Mouse (Mus musculus): ENCODE measurements around the gene Inava. TPM values are rescaled to one million over a fixed set of nuclear protein-coding genes. Genes with fewer than 3 reads are reported as not detected.
A peak's percentile ranks its signal among the peaks of the same experiment; 100 is the strongest.

The Inava gene
- total and polyA plus RNA-seq, 3 experiments: 0.29 TPM; not detected in 2

DNA sequence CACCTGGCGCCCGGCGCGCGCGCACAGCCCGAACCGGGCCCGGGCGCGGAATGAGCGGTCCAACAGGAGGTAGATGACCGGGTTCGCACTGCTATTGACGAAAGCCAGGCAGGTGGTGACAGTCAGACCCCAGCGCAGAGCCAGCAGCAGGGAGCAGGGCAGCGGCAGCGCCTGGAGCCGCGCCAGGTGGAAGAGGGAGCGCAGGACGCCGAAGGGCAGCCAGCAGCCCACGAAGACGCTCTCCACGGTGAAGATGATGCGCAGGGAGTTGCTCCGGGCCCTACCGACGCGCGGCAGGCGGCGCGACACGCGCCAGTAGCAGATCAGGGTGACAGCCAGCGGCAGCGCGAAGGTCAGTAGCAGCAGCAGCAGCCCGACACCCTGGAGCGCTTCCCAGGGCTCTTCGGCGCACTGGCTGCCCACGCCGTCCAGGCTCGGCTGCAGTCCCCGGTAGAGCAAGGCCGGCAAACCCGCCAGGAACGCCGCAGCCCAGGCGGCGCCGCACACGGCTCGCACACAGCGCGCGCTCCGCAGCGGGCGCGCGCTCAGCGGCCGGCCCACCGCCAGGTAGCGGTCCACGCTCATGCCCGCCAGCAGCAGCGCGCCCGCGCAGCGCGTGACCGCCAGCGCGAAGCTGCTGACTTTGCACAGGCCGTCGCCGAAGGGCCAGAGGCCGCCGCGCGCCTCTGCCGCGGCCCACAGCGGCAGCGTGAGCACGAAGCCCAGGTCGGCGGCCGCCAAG is 26.0 kb upstream of the Inava start:
- TF ChIP-seq EP300 (IDR thresholded peaks at IDR 0.05; ENCODE audit: insufficient read depth, low read depth, low read length) (no peak), CTCF (IDR thresholded peaks at IDR 0.05) (no peak), POLR2A (IDR thresholded peaks at IDR 0.05; ENCODE audit: insufficient read depth, low read depth, low read length) (no peak)
- Histone ChIP-seq H3K4me1 (ENCODE audit: control insufficient read depth, insufficient read depth, low read length) (peaks cover 2% of the 10 kb centered on the region; the same call in 1 of the 2 replicates), H3K27me3 (ENCODE audit: control insufficient read depth, insufficient read depth, low read length) (peaks cover 11% of the 10 kb centered on the region), H3K79me2 (replicated peaks; ENCODE audit: control insufficient read depth, insufficient read depth, low read length) (no peaks in the 10 kb centered on the region), H3K4me3 (peak overlapping the region; percentile 42), H3K9ac (ENCODE audit: low read depth, low read length) (peak overlapping the region; percentile 49), H3K27ac (no peak overlapping the region), H3K36me3 (ENCODE audit: control insufficient read depth, insufficient read depth, low read length) (no peaks in the 10 kb centered on the region)
- intact Hi-C loops (cut with DNase I): no loop called here
- peak; percentile 53 to 69 for DNase-seq
- under 1% methylated on average over 94 of the region's 95 CpGs for WGBS

GRCm38 (mm10) chr1:136259543-136259892 is 25.5 kb upstream of the Inava start:
- WGBS: 5% methylated on average over 16 of the region's 16 CpGs
- TF ChIP-seq CTCF (IDR thresholded peaks at IDR 0.05) (no peak), EP300 (IDR thresholded peaks at IDR 0.05; ENCODE audit: insufficient read depth, low read depth, low read length) (no peak)
- no peak for DNase-seq
- H3K4me1 ChIP-seq (ENCODE audit: control insufficient read depth, insufficient read depth, low read length): peaks cover 2% of the 10 kb centered on the region; the same call in 1 of the 2 replicates
- no peak overlapping the region for H3K4me3 ChIP-seq
- H3K27ac ChIP-seq: no peak overlapping the region
- no peaks in the 10 kb centered on the region for H3K79me2 ChIP-seq (replicated peaks; ENCODE audit: control insufficient read depth, insufficient read depth, low read length)
- no peak overlapping the region for H3K9ac ChIP-seq (ENCODE audit: low read depth, low read length)
- H3K36me3 ChIP-seq (ENCODE audit: control insufficient read depth, insufficient read depth, low read length): no peaks in the 10 kb centered on the region
- peaks cover 11% of the 10 kb centered on the region for H3K27me3 ChIP-seq (ENCODE audit: control insufficient read depth, insufficient read depth, low read length)
- intact Hi-C loops (cut with DNase I): no loop called here

- H3K9ac ChIP-seq (ENCODE audit: low read depth, low read length): no peak overlapping the region
- DNase-seq: no peak
- peaks cover 2% of the 10 kb centered on the region; the same call in 1 of the 2 replicates for H3K4me1 ChIP-seq (ENCODE audit: control insufficient read depth, insufficient read depth, low read length)
- no peak overlapping the region for H3K4me3 ChIP-seq
- no peaks in the 10 kb centered on the region for H3K36me3 ChIP-seq (ENCODE audit: control insufficient read depth, insufficient read depth, low read length)
- WGBS: 67% methylated on average over 9 of the region's 9 CpGs
- no peak for TF ChIP-seq CTCF (IDR thresholded peaks at IDR 0.05)
- TF ChIP-seq EP300 (IDR thresholded peaks at IDR 0.05; ENCODE audit: insufficient read depth, low read depth, low read length): no peak
- TF ChIP-seq POLR2A (IDR thresholded peaks at IDR 0.05; ENCODE audit: insufficient read depth, low read depth, low read length): no peak
- no peaks in the 10 kb centered on the region for H3K79me2 ChIP-seq (replicated peaks; ENCODE audit: control insufficient read depth, insufficient read depth, low read length)
- no peak overlapping the region for H3K27ac ChIP-seq
- peaks cover 11% of the 10 kb centered on the region for H3K27me3 ChIP-seq (ENCODE audit: control insufficient read depth, insufficient read depth, low read length)
- intact Hi-C loops (cut with DNase I): no loop called here
These were observed 24.4 kb upstream of the Inava start for GRCm38 (mm10) chr1:136258495-136258894.

DNA sequence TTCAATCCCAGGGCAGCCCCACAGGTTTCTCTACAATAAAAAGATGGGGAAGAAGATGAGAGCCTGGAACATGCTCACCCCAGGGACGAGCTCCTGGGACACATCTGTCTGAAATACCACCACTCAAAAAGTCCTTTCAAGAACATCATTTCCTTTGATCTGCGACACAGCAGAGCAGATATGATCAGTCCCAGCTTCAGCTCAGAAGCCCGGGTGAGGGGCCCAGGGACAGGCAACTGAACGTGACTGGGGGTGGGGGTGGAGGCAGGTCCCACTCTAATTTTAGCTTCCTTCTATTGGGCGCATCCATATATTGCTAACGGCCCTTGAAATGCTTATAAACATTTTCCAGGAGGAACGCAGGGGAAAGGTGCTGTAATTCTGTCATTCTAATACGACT is 21.6 kb upstream of the Inava start:
- peaks cover 7% of the 10 kb centered on the region for H3K27me3 ChIP-seq (ENCODE audit: control insufficient read depth, insufficient read depth, low read length)
- no peaks in the 10 kb centered on the region for H3K36me3 ChIP-seq (ENCODE audit: control insufficient read depth, insufficient read depth, low read length)
- no peak for TF ChIP-seq CTCF (IDR thresholded peaks at IDR 0.05)
- TF ChIP-seq EP300 (IDR thresholded peaks at IDR 0.05; ENCODE audit: insufficient read depth, low read depth, low read length): no peak
- TF ChIP-seq POLR2A (IDR thresholded peaks at IDR 0.05; ENCODE audit: insufficient read depth, low read depth, low read length): no peak
- H3K9ac ChIP-seq (ENCODE audit: low read depth, low read length): no peak overlapping the region
- H3K79me2 ChIP-seq (replicated peaks; ENCODE audit: control insufficient read depth, insufficient read depth, low read length): no peaks in the 10 kb centered on the region
- intact Hi-C loops (cut with DNase I): no loop called here
- WGBS: 53% methylated on average over 8 of the region's 8 CpGs
- H3K4me1 ChIP-seq (ENCODE audit: control insufficient read depth, insufficient read depth, low read length): peaks cover 2% of the 10 kb centered on the region; the same call in 1 of the 2 replicates
- no peak for DNase-seq
- no peak overlapping the region for H3K4me3 ChIP-seq
- H3K27ac ChIP-seq: no peak overlapping the region

DNA sequence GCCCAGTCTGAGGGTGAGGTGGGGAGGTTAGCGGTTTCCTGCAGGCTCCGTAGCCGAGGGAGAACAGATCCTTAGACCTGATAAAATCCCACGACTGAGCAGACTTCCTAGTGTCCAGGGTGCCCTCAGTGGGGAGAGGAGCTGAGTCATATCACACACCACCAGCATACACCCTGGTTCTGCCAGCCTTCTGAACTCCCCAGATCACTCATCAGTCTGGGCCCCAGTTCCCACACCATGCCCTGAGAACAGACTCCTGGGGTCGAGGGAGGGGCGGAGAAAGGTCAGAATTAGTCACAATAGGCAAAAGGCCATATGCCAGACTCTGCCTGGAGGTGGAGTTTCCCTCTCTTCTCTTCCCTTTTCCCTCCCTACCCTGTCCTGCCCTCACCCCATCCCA is 21.1 kb upstream of the Inava start:
- Histone ChIP-seq H3K9ac (ENCODE audit: low read depth, low read length) (no peak overlapping the region), H3K36me3 (ENCODE audit: control insufficient read depth, insufficient read depth, low read length) (no peaks in the 10 kb centered on the region), H3K4me1 (ENCODE audit: control insufficient read depth, insufficient read depth, low read length) (no peaks in the 10 kb centered on the region), H3K4me3 (no peak overlapping the region), H3K27me3 (ENCODE audit: control insufficient read depth, insufficient read depth, low read length) (peaks cover 5% of the 10 kb centered on the region; the same call in 1 of the 2 replicates), H3K79me2 (replicated peaks; ENCODE audit: control insufficient read depth, insufficient read depth, low read length) (no peaks in the 10 kb centered on the region), H3K27ac (no peak overlapping the region)
- intact Hi-C loops (cut with DNase I): no loop called here
- 34% methylated on average over 6 of the region's 6 CpGs for WGBS
- TF ChIP-seq EP300 (IDR thresholded peaks at IDR 0.05; ENCODE audit: insufficient read depth, low read depth, low read length) (no peak), CTCF (IDR thresholded peaks at IDR 0.05) (no peak), POLR2A (IDR thresholded peaks at IDR 0.05; ENCODE audit: insufficient read depth, low read depth, low read length) (no peak)
- DNase-seq: no peak

GRCm38 (mm10) chr1:136254503-136255065 is 20.5 kb upstream of the Inava start:
- peaks cover 3% of the 10 kb centered on the region; the same call in 1 of the 2 replicates for H3K27me3 ChIP-seq (ENCODE audit: control insufficient read depth, insufficient read depth, low read length)
- no peak overlapping the region for H3K4me3 ChIP-seq
- no peaks in the 10 kb centered on the region for H3K36me3 ChIP-seq (ENCODE audit: control insufficient read depth, insufficient read depth, low read length)
- no peaks in the 10 kb centered on the region for H3K79me2 ChIP-seq (replicated peaks; ENCODE audit: control insufficient read depth, insufficient read depth, low read length)
- intact Hi-C loops (cut with DNase I): no loop called here
- no peak for DNase-seq
- 76% methylated on average over 10 of the region's 10 CpGs for WGBS
- H3K27ac ChIP-seq: no peak overlapping the region
- TF ChIP-seq CTCF (IDR thresholded peaks at IDR 0.05) (no peak), EP300 (IDR thresholded peaks at IDR 0.05; ENCODE audit: insufficient read depth, low read depth, low read length) (no peak), POLR2A (IDR thresholded peaks at IDR 0.05; ENCODE audit: insufficient read depth, low read depth, low read length) (no peak)
- no peak overlapping the region for H3K9ac ChIP-seq (ENCODE audit: low read depth, low read length)
- no peaks in the 10 kb centered on the region for H3K4me1 ChIP-seq (ENCODE audit: control insufficient read depth, insufficient read depth, low read length)

Data from heart, adult 2 months (tissue).